Mouse (Mus musculus) adrenal gland, adult 2 months (tissue): ENCODE measurements around the gene Gm49322. TPM values are rescaled to one million over a fixed set of nuclear protein-coding genes. Genes with fewer than 3 reads are reported as not detected.

ENCODE experiments used
- DNase-seq: peaks from one replicate; pipeline ENCODE4 v3.0.0; 2021
- polyA plus RNA-seq: library from polyadenylated mRNA; depleted of rRNA; stranded (reverse); fragments of >200 nt; gene quantifications from 2 replicates; pipeline ENCODE4 v1.2.3, GENCODE M21; 2012
- total RNA-seq, 2 experiments: library from RNA; stranded (reverse); gene quantifications; 2 replicates each; pipeline ENCODE4 v1.2.3; 2021

Gm49322 gene
- total and polyA plus RNA-seq, 3 experiments = 1.3 to 2.2 (median 1.4) TPM

GRCm38 (mm10) chr10:80583047-80583446 is 22.8 kb upstream of the Gm49322 start:
- DNase-seq = no peak

GRCm38 (mm10) chr10:80584045-80584488 is 21.8 kb upstream of the Gm49322 start:
- no peak for DNase-seq

- no peak for DNase-seq
These were observed 20.9 kb upstream of the Gm49322 start for GRCm38 (mm10) chr10:80584642-80585552.

- no peak for DNase-seq
These were observed 20.2 kb upstream of the Gm49322 start for GRCm38 (mm10) chr10:80585581-80585980.

- no peak for DNase-seq
These were observed 19.2 kb upstream of the Gm49322 start for GRCm38 (mm10) chr10:80586407-80587304.

- DNase-seq = peak; percentile 43
These were observed 18.5 kb upstream of the Gm49322 start for GRCm38 (mm10) chr10:80587305-80587657.

GRCm38 (mm10) chr10:80589127-80589878 is 16.5 kb upstream of the Gm49322 start:
- peak; percentile 52 for DNase-seq

- DNase-seq = peak; percentile 98
These were observed 15.7 kb upstream of the Gm49322 start, which contains the start of gene Abhd17a for GRCm38 (mm10) chr10:80589879-80590854. Gene Abhd17a, minus strand, starts transcription at chr10:80590341.

- no peak for DNase-seq
These were observed 9.5 kb upstream of the Gm49322 start for GRCm38 (mm10) chr10:80596318-80596717.

GRCm38 (mm10) chr10:80602698-80603325 is 3.0 kb upstream of the Gm49322 start, which contains the start of the genes Scamp4 and Adat3:
Gene Scamp4, plus strand, starts transcription at chr10:80602872.
Gene Adat3, plus strand, starts transcription at chr10:80602880.
- DNase-seq = peak; percentile 97

GRCm38 (mm10) chr10:80603364-80603763 is 2.5 kb upstream of the Gm49322 start:
- no peak for DNase-seq

GRCm38 (mm10) chr10:80604001-80604509 is 1.8 kb upstream of the Gm49322 start:
- no peak for DNase-seq

- no peak for DNase-seq
These were observed 833 bp upstream of the Gm49322 start for GRCm38 (mm10) chr10:80604988-80605387.

GRCm38 (mm10) chr10:80606306-80606705 is 485 bp downstream of the Gm49322 start:
- no peak for DNase-seq

- no peak for DNase-seq
These were observed 1.0 kb downstream of the Gm49322 start for GRCm38 (mm10) chr10:80606737-80607350.

GRCm38 (mm10) chr10:80608435-80608834 is 2.6 kb downstream of the Gm49322 start:
- no peak for DNase-seq

- no peak for DNase-seq
These were observed 3.6 kb downstream of the Gm49322 start for GRCm38 (mm10) chr10:80609269-80609924.

GRCm38 (mm10) chr10:80610116-80610785 is 4.4 kb downstream of the Gm49322 start:
- no peak for DNase-seq
